Mouse (Mus musculus) forebrain, embryonic 14.5 days (tissue): ENCODE results near the gene Robo3. TPM values are rescaled to one million over a fixed set of nuclear protein-coding genes. Genes with fewer than 3 reads are reported as not detected.

Experiments used
- ATAC-seq: fragments of 200-750 bp; cut with Nextera tagmentation; 2 replicates; pipeline ENCODE4 v1.8.0; 2017; ENCODE audit warnings: mild to moderate bottlenecking, moderate library complexity
- DNase-seq: peaks from one replicate; pipeline ENCODE4 v3.0.0-alpha.2; 2015; ENCODE audit warnings: low spot score
- H3K27ac ChIP-seq: fragments of 300-500 bp; sonication (generic); 2 replicates; pipeline ENCODE4 v1.5.1; 2014; ENCODE audit warnings: low read depth, mild to moderate bottlenecking, control low read depth, low read length, moderate library complexity
- H3K27me3 ChIP-seq: fragments of 300-500 bp; sonication (generic); replicated peaks from 2 replicates; pipeline ENCODE4 v1.6.1; 2014; ENCODE audit warnings: low read length, control low read depth, mixed read lengths; ENCODE audit not compliant: control insufficient read depth, insufficient read depth
- H3K36me3 ChIP-seq: fragments of 300-500 bp; sonication (generic); 2 replicates; pipeline ENCODE4 v1.6.1; 2014; ENCODE audit warnings: low read length, control low read depth; ENCODE audit not compliant: control insufficient read depth, insufficient read depth
- H3K4me1 ChIP-seq: fragments of 300-500 bp; sonication (generic); 2 replicates; pipeline ENCODE4 v1.6.1; 2014; ENCODE audit warnings: antibody characterized with exemption, low read length, control low read depth; ENCODE audit not compliant: control insufficient read depth, insufficient read depth
- H3K4me2 ChIP-seq: fragments of 300-500 bp; sonication (generic); 2 replicates; pipeline ENCODE4 v1.6.1; 2014; ENCODE audit warnings: mild to moderate bottlenecking, control low read depth, low read length
- H3K4me3 ChIP-seq: fragments of 300-500 bp; sonication (generic); 2 replicates; pipeline ENCODE4 v1.5.1; 2014; ENCODE audit warnings: low read depth, low read length, control low read depth
- H3K9ac ChIP-seq: fragments of 300-500 bp; sonication (generic); 2 replicates; pipeline ENCODE4 v1.6.1; 2014; ENCODE audit warnings: mild to moderate bottlenecking, low read length, control low read depth, moderate library complexity
- H3K9me3 ChIP-seq: fragments of 300-500 bp; sonication (generic); replicated peaks from 2 replicates; pipeline ENCODE4 v1.6.1; 2016; ENCODE audit warnings: low read length, control low read depth, mixed read lengths; ENCODE audit not compliant: control insufficient read depth
- WGBS: fragments of 180-500 bp; shearing (Covaris S2); extraction: QIAGEN DNeasy Blood & Tissue Kit; methylation state at CpG from one replicate; pipeline ENCODE4 v1.1.7; 2014; 5-methylcytosine and 5-hydroxymethylcytosine counted together
- polyA plus RNA-seq: library from polyadenylated mRNA; unstranded; fragments of >200 nt; fragmentation: Nextera tagmentation; extraction: Ambion mirVana; gene quantifications from 2 replicates; pipeline ENCODE4 v1.2.1, GENCODE M21; 2014

Robo3 gene
- polyA plus RNA-seq, 1 experiment from 2014 or later = 2.5 TPM

- ATAC-seq = no peak
These were observed 1.9 kb upstream of the Robo3 start for GRCm38 (mm10) chr9:37434932-37435331.

GRCm38 (mm10) chr9:37433823-37434560 lies 946 bp upstream of the Robo3 start:
- DNase-seq (no peak), ATAC-seq (no peak)
- peaks cover 15% of the 10 kb centered on the region for H3K4me1 ChIP-seq
- H3K4me2 ChIP-seq = peak overlapping the region; percentile 73
- 7% methylated on average over 18 of the region's 18 CpGs for WGBS
- no peak overlapping the region for H3K4me3 ChIP-seq
- H3K27ac ChIP-seq = no peak overlapping the region
- peaks cover 42% of the 10 kb centered on the region for H3K27me3 ChIP-seq
- H3K9ac ChIP-seq = no peak overlapping the region
- no peaks in the 10 kb centered on the region for H3K9me3 ChIP-seq
- H3K36me3 ChIP-seq = no peaks in the 10 kb centered on the region

More at GRCm38 (mm10) chr9:37434932-37435331, 1.9 kb upstream of the Robo3 start:
- Histone ChIP-seq H3K36me3 (no peaks in the 10 kb centered on the region), H3K27ac (no peak overlapping the region), H3K4me3 (no peak overlapping the region), H3K27me3 (peaks cover 42% of the 10 kb centered on the region), H3K9me3 (no peaks in the 10 kb centered on the region), H3K9ac (no peak overlapping the region), H3K4me1 (peaks cover 15% of the 10 kb centered on the region), H3K4me2 (no peak overlapping the region)
- 2% methylated on average over 14 of the region's 14 CpGs for WGBS
- peak; percentile 52 for DNase-seq

GRCm38 (mm10) chr9:37432026-37432666 lies 900 bp downstream of the Robo3 start:
- under 1% methylated on average over 15 of the region's 17 CpGs for WGBS
- Histone ChIP-seq H3K4me1 (peaks cover 11% of the 10 kb centered on the region), H3K4me2 (peak overlapping the region; percentile 73), H3K9ac (peak overlapping the region; percentile 55), H3K4me3 (peak overlapping the region; percentile 30), H3K27me3 (peaks cover 42% of the 10 kb centered on the region), H3K27ac (no peak overlapping the region), H3K9me3 (no peaks in the 10 kb centered on the region), H3K36me3 (no peaks in the 10 kb centered on the region)
- peak; percentile 53; the same call in 1 of the 2 replicates for ATAC-seq
- DNase-seq = peak; percentile 77

GRCm38 (mm10) chr9:37430582-37430981 lies 2.5 kb downstream of the Robo3 start:
- under 1% methylated on average over 12 of the region's 12 CpGs for WGBS
- Histone ChIP-seq H3K4me2 (peak overlapping the region; percentile 44), H3K27me3 (peaks cover 39% of the 10 kb centered on the region)

GRCm38 (mm10) chr9:37429326-37429725 lies 3.7 kb downstream of the Robo3 start:
- Histone ChIP-seq H3K36me3 (no peaks in the 10 kb centered on the region), H3K27me3 (peaks cover 30% of the 10 kb centered on the region), H3K9ac (no peak overlapping the region), H3K27ac (no peak overlapping the region), H3K4me3 (no peak overlapping the region), H3K4me2 (no peak overlapping the region), H3K4me1 (peaks cover 11% of the 10 kb centered on the region), H3K9me3 (no peaks in the 10 kb centered on the region)
- ATAC-seq (no peak), DNase-seq (no peak)
- 51% methylated on average over 26 of the region's 26 CpGs for WGBS

More at GRCm38 (mm10) chr9:37430582-37430981, 2.5 kb downstream of the Robo3 start:
- Histone ChIP-seq H3K36me3 (no peaks in the 10 kb centered on the region), H3K4me3 (no peak overlapping the region), H3K9me3 (no peaks in the 10 kb centered on the region), H3K27ac (no peak overlapping the region), H3K9ac (no peak overlapping the region), H3K4me1 (peaks cover 11% of the 10 kb centered on the region)
- DNase-seq (peak; percentile 97), ATAC-seq (peak; percentile 76)

GRCm38 (mm10) chr9:37421239-37421638 lies 11.8 kb downstream of the Robo3 start:
- Histone ChIP-seq H3K36me3 (no peaks in the 10 kb centered on the region), H3K27me3 (no peaks in the 10 kb centered on the region), H3K9ac (peak overlapping the region; percentile 45; the same call in 1 of the 2 replicates), H3K4me3 (no peak overlapping the region), H3K9me3 (no peaks in the 10 kb centered on the region), H3K4me1 (no peaks in the 10 kb centered on the region), H3K4me2 (peak overlapping the region; percentile 50), H3K27ac (no peak overlapping the region)
- ATAC-seq (peak; percentile 45), DNase-seq (no peak)
- 40% methylated on average over 12 of the region's 12 CpGs for WGBS

- no peak overlapping the region for H3K27ac ChIP-seq
- H3K27me3 ChIP-seq = no peaks in the 10 kb centered on the region
- WGBS = under 1% methylated on average over 27 of the region's 27 CpGs
- peak overlapping the region; percentile 50 for H3K4me2 ChIP-seq
- H3K9ac ChIP-seq = peak overlapping the region; percentile 45
- H3K9me3 ChIP-seq = no peaks in the 10 kb centered on the region
- peak; percentile 93 for DNase-seq
- peak; percentile 95 for ATAC-seq
- H3K4me3 ChIP-seq = 0 out of 2 replicates have a peak overlapping the region, but pooled peaks have one; percentile 9
- no peaks in the 10 kb centered on the region for H3K36me3 ChIP-seq
- no peaks in the 10 kb centered on the region for H3K4me1 ChIP-seq
These were observed 12.4 kb downstream of the Robo3 start for GRCm38 (mm10) chr9:37420676-37421075.

GRCm38 (mm10) chr9:37418791-37419190 lies 14.3 kb downstream of the Robo3 start:
- H3K4me3 ChIP-seq = no peak overlapping the region
- DNase-seq = no peak
- ATAC-seq = no peak
- no peaks in the 10 kb centered on the region for H3K9me3 ChIP-seq
- H3K36me3 ChIP-seq = no peaks in the 10 kb centered on the region
- 83% methylated on average over 4 of the region's 4 CpGs for WGBS
- H3K4me1 ChIP-seq = no peaks in the 10 kb centered on the region
- no peak overlapping the region for H3K4me2 ChIP-seq
- H3K27ac ChIP-seq = no peak overlapping the region
- no peaks in the 10 kb centered on the region for H3K27me3 ChIP-seq
- no peak overlapping the region for H3K9ac ChIP-seq

- H3K27ac ChIP-seq = no peak overlapping the region
- H3K36me3 ChIP-seq = no peaks in the 10 kb centered on the region
- H3K4me1 ChIP-seq = no peaks in the 10 kb centered on the region
- H3K27me3 ChIP-seq = no peaks in the 10 kb centered on the region
- 88% methylated on average over 3 of the region's 3 CpGs for WGBS
- no peak overlapping the region for H3K4me3 ChIP-seq
- ATAC-seq (no peak), DNase-seq (no peak)
- no peaks in the 10 kb centered on the region for H3K9me3 ChIP-seq
- no peak overlapping the region for H3K4me2 ChIP-seq
- no peak overlapping the region for H3K9ac ChIP-seq
These were observed 18.4 kb downstream of the Robo3 start for GRCm38 (mm10) chr9:37414666-37415065.
